Mouse (Mus musculus) midbrain, embryonic 10.5 days (tissue): ENCODE measurements around the gene Vmn1r100. TPM values are rescaled to one million over a fixed set of nuclear protein-coding genes. Genes with fewer than 3 reads are reported as not detected.
"Not testable (repeated sequence)": the region's sequence is repeated elsewhere in the genome, so short reads cannot be mapped to it uniquely, and the experiment has no call there.

ENCODE experiments used
- DNase-seq: peaks from one replicate; pipeline ENCODE4 v3.0.0-alpha.2; 2017; ENCODE audit warnings: low spot score
- H3K27ac ChIP-seq: fragments of 300-500 bp; sonication (generic); replicated peaks from 2 replicates; pipeline ENCODE4 v1.5.1; 2016; ENCODE audit warnings: mild to moderate bottlenecking
- H3K27me3 ChIP-seq: fragments of 300-500 bp; sonication (generic); 2 replicates; pipeline ENCODE4 v1.6.1; 2016; ENCODE audit warnings: low read depth, mild to moderate bottlenecking; ENCODE audit not compliant: poor library complexity, severe bottlenecking
- H3K36me3 ChIP-seq: fragments of 300-500 bp; sonication (generic); 2 replicates; pipeline ENCODE4 v1.6.1; 2016; ENCODE audit warnings: mild to moderate bottlenecking, moderate library complexity
- H3K4me1 ChIP-seq: fragments of 300-500 bp; sonication (generic); 2 replicates; pipeline ENCODE4 v1.6.1; 2016
- H3K4me3 ChIP-seq: fragments of 300-500 bp; sonication (generic); 2 replicates; pipeline ENCODE4 v1.5.1; 2016; ENCODE audit warnings: mild to moderate bottlenecking, moderate library complexity
- H3K9me3 ChIP-seq: fragments of 300-500 bp; sonication (generic); replicated peaks from 2 replicates; pipeline ENCODE4 v1.6.1; 2016; ENCODE audit warnings: mild to moderate bottlenecking
- WGBS: fragments of 180-500 bp; shearing (Covaris S2); methylation state at CpG from one replicate; pipeline ENCODE4 v1.1.7; 2016; 5-methylcytosine and 5-hydroxymethylcytosine counted together
- polyA plus RNA-seq: library from polyadenylated mRNA; unstranded; fragments of >200 nt; fragmentation: Nextera tagmentation; extraction: Ambion mirVana; gene quantifications from 2 replicates; pipeline ENCODE4 v1.2.1, GENCODE M21; 2016

Gene Vmn1r100
- not detected in 2 replicates for polyA plus RNA-seq

DNA sequence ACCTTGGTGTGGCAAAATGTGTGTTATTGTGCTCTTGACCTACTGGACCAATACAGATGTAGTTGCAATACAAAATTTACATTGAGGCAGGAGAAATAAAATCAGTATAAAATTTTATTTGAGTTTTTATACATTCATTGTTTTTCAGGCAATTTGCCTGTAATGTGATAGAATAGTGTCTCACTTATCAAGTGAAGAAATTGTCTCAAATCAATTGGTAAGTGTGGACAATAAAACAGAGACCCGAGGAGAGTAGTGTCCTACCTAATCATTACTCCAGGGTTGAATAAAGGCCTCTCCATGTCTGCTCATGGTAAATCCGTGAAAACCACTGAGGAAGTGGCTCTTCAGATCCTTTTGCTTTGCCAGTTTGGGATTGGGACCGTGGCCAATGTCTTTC lies at the start of gene Vmn1r100:
Gene Vmn1r100, plus strand, starts transcription at position 301 of the 400 bp plus-strand sequence.
- not testable (repeated sequence) for H3K36me3 ChIP-seq, H3K9me3 ChIP-seq, H3K4me1 ChIP-seq, DNase-seq, H3K4me3 ChIP-seq, H3K27me3 ChIP-seq, H3K27ac ChIP-seq
- WGBS, result no CpG with 5 or more reads among the region's 3 CpGs

DNA sequence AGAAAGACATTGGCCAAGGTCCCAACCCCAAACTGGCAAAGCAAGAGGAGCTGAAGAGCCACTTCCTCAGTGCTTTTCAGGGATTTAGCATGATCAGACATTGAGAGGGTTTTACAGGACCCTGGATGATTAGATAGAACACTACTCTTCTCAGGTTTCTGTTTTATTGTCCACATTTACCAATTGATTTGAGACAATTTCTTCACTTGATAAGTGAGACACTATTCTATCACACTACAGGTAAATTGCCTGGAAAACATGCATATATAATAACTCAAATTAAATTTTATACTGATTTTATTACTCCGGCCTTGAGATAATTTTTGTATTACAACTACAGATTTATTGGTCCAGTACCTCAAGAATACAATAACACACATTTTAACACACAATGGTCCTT lies 42.4 kb upstream of the Vmn1r100 start, which contains the start of gene Gm5728:
Gene Gm5728, minus strand, starts transcription at position 101 of the 400 bp plus-strand sequence.
- H3K27me3 ChIP-seq, DNase-seq, H3K36me3 ChIP-seq, H3K4me1 ChIP-seq, H3K27ac ChIP-seq, H3K9me3 ChIP-seq, H3K4me3 ChIP-seq: not testable (repeated sequence)
- WGBS, result no CpG with 5 or more reads among the region's 1 CpGs

DNA sequence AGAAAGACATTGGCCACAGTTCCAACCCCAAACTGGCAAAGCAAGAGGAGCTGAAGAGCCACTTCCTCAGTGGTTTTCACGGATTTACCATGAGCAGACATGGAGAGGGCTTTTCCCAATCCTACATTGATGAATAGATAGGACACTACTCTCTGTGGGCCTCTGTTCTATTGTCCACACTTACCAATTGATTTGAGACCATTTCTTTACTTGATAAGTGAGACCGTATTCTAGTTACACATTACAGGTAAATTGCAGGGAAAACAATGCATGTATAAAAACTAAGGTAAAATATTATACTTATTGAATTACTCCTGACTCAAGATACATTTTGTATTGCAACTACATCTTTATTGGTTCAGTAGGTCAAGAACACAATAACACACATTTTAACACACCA lies 24.8 kb downstream of the Vmn1r100 start, which contains the start of gene Vmn1r101:
Gene Vmn1r101, minus strand, starts transcription at position 101 of the 400 bp plus-strand sequence.
- not testable (repeated sequence) for H3K27ac ChIP-seq, H3K9me3 ChIP-seq, H3K4me3 ChIP-seq, H3K36me3 ChIP-seq, H3K27me3 ChIP-seq, DNase-seq, H3K4me1 ChIP-seq
- WGBS, result no CpG with 5 or more reads among the region's 2 CpGs

Other genes with a start within 250 kb of the Vmn1r100 start
- not detected in 2 replicates for gene Vmn1r94, start 249.6 kb upstream of the Vmn1r100 start, polyA plus RNA-seq
- not detected in 2 replicates for gene Vmn1r95, start 224.2 kb upstream of the Vmn1r100 start, polyA plus RNA-seq
- gene Gm6164, start 212.3 kb upstream of the Vmn1r100 start, polyA plus RNA-seq, result not detected in 2 replicates
- not detected in 2 replicates for gene Gm4498, start 184.1 kb upstream of the Vmn1r100 start, polyA plus RNA-seq
- gene Gm5890, start 155.1 kb upstream of the Vmn1r100 start, polyA plus RNA-seq, result not detected in 2 replicates
- not detected in 2 replicates for gene Gm4133, start 83.9 kb upstream of the Vmn1r100 start, polyA plus RNA-seq
- not detected in 2 replicates for gene Gm5728, start 42.5 kb upstream of the Vmn1r100 start, polyA plus RNA-seq
- gene Vmn1r101, start 24.7 kb downstream of the Vmn1r100 start, polyA plus RNA-seq, result not detected in 2 replicates
- gene Gm10670, start 57.0 kb downstream of the Vmn1r100 start, polyA plus RNA-seq, result not detected in 2 replicates
- gene Vmn1r103, start 92.6 kb downstream of the Vmn1r100 start, polyA plus RNA-seq, result not detected in 2 replicates
- gene Vmn1r104, start 115.9 kb downstream of the Vmn1r100 start, polyA plus RNA-seq, result not detected in 2 replicates
- gene Gm5726, start 127.8 kb downstream of the Vmn1r100 start, polyA plus RNA-seq, result not detected in 2 replicates
- not detected in 2 replicates for gene Gm4141, start 158.3 kb downstream of the Vmn1r100 start, polyA plus RNA-seq
- gene Gm4513, start 181.1 kb downstream of the Vmn1r100 start, polyA plus RNA-seq, result not detected in 2 replicates